Mouse (Mus musculus): ENCODE measurements at regions not wholly inside any gene's neighbourhood (a gene's known extent, or its start where the extent isn't known, plus 50 kb on each side); places are given as distances from the start of the nearest gene placed in this dataset.
A peak's percentile ranks its signal among the peaks of the same experiment; 100 is the strongest.

DNA sequence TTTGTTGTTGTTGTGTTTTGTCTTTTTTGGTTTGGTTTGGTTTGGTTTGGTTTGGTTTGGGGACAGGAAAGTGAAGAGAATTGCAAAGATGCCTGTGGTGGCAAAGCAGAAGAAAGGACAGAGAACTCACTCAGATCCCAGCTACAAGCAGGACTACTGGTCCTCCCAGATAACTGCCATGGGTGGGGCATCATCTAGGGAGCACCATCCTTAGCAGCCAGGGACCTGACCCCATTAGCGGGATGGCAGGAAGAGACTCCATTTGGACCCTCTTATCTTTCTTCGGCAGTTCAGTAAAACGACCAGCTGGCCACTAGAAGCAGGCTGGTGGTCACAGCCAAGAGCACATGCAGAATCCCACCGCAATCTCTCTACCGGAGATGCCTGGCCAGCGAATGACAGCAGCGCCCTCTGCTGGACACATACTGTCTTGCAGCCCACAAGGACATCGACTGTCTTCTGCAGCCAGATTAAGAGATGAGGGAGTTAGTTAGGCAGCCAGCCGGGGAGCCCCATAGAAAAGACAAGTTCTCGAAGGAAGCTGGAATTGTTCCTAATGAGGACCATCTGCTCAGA lies 119.8 kb downstream of the Gm9195 start:
- peak; percentile 69 for DNase-seq (ENCODE audit: low spot score)

DNA sequence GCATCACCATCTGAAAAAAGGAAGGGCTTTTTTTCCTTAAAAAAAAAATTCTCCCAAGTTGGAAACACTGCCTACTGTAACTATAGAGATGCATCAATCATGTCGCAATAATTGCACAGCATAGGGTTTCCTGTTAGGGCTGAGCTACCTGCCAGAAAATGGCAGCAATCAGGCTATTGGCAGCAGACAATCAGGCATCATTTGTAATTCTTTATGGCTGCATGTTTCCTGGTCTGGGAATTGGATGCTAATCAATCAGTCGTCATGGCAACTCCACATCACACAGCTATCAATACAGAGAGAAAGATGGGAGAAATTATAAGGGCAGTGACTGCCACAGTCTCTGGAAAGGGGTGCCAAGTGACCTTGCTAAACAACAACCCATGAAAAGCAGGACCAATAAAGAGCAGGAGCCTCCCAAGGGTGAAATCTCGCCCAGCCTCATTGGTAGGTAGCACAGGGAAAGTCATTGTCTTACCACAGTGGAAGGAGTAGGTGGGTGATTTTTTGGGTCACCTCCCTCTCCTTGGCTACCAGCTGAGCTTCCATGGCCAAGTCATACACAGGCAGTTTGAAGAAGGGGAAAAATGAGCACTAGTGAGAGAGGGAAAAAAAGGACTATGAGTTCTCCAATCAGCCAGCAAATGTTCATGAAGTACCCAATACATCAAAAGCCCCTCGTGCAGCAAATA lies 130.7 kb downstream of the Gm9195 start:
- no peak for DNase-seq (ENCODE audit: low spot score)

DNA sequence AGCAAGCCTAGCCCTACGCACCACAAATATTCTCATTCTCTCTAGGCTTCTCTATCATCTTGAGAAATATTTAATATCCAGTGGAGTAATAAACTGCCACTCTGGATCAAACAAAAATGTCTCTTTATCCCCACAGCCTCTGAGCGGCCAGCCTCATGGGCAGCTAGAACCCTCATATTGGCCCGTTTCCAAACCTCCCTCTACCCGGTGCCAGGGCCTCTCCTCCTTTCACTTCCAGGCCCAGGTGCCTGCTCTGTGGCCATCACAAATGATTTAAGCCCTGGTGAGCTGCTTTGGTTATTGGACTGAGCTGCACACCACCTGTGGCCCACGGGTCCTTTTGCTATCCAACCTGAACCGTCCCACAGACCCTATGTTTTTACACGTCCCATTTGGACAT lies 131.5 kb downstream of the Gm9195 start:
- no peak for DNase-seq (ENCODE audit: low spot score)

DNA sequence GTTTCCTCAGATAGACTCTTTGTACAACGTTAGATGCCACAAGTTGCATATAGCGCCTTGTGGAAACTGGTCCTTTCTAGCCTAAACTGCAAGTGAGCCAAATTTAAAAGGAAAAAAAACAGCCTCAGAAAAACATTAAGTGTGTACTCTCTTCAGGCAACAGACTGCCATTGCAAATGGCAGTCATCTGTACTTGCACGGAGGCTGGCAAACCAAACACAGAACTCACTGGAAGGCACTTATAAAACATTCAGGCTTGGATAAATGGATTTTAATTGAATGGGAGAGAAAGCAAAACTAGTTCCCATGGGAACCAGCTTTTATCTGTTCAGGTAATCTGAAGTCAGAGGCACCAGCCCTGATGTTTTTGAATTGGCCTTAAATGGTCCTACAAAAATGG lies 133.7 kb downstream of the Gm9195 start:
- DNase-seq (ENCODE audit: low spot score): no peak

DNA sequence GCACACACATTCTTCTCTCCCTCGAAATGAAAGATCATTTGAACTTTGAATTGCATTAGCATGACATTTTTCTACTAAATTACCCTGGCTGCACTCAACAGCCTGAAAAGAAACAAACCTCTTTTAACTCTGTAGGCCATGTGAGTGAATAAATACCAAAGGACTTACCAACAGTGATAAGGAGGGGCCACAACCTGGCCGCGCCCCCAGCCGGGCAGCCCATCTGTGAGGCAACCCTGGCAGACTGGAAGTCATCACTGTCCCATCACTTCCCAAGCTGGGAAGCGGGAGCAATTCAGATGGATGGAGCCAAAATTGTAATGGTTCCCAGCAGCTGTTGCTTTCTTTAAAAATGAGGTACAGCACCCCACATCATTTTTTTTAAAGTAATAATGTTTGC lies 149.5 kb downstream of the Gm9195 start:
- no peak for DNase-seq (ENCODE audit: low spot score)

DNA sequence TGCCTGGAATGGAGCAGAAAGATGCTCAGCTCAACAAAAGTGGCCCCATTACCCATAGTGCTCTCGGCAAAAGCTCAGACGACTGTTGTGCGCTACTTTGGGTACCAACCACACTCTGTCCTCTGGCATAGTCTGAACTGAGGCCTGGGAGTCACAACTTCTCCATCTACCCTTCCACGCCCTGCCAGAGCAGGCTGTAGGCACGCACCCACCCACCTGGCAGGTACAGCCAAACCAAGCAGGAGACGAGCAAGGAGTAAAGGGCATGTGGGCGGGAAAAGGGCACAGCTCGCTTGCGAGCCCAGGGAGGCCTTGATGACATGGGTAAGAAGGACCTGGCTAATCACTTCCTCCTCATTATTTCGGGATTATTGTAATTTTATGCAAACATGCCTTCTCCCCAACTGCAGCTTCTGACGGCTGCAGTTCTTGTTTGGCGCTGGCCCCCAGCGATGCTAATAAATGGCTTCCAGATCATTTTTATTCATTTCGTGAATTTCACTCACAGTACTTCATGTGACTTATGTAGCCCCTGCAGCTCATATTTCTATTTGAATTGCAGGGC lies 150.0 kb downstream of the Gm9195 start:
- no peak for DNase-seq (ENCODE audit: low spot score)

DNA sequence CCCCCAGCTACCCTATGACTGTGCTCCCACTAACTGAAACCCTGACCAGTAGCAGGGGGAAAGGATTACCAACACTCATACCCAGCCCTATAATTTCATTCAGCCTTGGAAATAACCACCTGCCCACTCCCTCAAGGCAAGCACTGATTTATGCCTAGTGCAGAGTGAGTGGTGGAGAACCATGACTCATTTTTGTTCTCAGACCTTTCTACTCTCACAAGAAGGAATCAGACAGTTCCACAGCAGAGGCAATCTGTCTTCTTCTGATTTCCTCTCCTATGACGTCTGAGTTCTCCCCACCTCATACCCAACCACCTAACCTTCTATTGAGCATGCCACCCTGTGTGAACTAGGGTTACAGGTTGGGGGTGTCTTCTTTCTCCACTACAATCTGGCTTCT lies 153.6 kb downstream of the Gm9195 start:
- DNase-seq (ENCODE audit: low spot score): no peak

DNA sequence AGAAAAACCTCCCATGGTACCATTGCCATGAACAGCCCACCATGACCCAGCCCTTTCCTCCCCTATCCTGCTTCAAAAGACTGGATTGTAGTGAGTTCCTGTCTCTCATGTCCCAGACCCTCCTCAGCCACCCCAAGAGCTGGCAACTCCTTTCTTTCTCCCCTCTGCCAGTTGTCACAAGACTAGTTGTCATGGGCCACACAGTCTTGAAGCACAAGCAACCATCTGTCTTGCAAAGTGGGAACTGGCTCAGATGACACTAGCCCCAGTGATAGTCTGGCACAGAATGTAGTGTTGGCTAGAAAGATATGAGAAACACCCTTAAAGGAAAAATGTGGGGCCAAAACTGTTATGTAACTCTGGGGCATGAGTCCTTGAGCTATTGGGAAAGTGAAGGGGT lies 187.8 kb downstream of the Gm9195 start:
- DNase-seq (ENCODE audit: low spot score): no peak

DNA sequence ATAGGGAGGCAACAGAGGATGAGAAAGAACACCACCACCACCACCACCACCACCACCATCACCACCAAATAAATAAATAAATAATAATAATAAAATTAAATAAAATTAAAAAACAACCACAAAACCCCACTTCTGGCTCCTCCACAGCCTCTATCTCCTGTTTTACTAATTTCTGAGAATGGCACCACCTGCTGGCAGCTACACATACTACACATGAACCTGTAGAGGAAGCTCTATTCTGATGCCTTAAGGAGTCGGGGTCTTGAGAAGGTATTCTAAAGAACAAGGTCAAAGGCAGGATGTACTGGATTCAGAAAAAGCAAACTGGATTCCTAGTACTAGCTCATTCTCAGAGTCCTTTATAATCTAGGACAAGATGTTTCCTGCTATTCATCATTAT lies 191.6 kb downstream of the Gm9195 start:
- DNase-seq (ENCODE audit: low spot score): peak; percentile 51

DNA sequence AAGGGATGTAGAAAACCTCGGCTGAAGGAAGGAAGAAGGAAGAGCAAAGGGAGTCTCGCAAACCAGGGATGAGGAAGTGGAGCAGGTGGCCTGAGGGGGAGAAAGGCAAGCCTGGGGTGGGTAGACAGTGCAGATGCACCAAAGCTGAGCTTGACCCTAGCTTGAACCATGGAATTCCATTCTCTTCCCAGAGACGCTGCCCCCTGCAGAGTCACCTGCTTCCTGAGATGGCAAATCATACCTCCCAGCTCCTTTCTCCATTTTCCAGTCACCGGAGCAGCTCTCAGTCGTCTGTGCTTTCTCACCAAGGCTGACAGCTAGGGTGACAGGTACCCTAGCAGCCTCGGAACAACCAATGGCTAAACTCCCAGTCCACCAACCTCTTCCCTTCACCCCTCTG lies 197.0 kb downstream of the Gm9195 start:
- DNase-seq (ENCODE audit: low spot score): no peak

DNA sequence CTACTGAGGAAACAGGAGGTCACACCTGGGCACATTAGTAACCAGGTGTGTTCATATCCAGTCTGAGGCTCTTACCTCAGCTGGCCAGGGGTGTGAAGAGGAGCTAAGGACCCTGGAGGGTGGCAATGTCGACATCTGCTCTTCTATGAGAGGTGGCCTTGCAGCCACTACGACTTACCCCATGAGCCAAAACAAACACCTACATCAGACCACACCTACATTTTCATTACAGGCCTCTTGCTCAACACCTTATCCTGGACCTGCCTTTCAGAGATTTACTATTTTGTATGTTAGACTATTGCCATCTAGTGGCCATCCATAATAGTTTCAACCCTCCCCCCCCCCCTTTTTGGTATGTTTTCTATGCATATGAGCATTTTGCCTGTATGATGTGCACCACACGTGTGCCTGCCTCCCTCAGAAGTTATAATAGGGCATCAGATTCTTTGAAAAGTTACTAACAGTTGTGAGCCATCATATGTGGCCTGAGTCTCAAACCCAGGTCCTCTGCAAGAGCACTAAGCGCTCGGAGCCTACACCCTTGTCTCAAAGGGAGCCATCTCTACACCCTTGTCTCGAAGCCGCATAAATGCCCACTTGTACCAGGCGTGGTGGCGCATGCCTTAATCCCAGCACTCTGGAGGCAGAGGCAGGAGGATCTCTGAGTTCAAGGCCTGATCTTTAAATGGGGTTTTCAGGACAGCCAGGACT lies 197.8 kb downstream of the Gm9195 start:
- peak; percentile 29 for DNase-seq (ENCODE audit: low spot score)

DNA sequence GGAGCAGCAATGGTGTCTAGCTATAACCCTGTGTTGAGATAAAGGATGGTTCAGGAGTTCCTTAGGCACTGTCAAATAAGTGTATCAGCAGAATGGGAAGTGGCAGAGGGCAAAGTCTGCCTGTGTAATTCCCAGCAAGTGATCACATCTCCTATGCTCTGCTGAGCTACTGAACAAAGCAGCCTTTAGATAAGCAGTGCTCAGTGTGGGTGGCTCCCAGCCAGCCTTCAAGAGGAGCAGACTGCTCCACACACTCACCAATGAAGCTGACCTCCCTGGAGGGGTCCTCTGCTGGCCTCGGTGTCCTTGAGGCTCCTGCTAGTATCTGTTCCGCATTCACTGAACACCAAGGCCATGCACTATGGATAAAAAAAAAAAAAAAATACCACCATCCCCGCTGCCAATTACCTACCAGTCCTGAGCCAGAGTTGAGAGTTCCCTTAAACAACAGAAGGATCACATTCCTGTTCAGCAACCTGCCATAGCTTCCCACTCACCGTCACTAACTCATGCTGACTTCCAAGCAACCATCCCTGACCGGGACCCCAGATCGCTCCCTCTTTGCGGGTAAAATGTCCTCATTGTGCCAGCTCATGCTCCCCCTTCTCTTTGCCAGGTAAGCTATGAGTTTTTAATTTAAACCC lies 198.9 kb downstream of the Gm9195 start:
- no peak for DNase-seq (ENCODE audit: low spot score)

DNA sequence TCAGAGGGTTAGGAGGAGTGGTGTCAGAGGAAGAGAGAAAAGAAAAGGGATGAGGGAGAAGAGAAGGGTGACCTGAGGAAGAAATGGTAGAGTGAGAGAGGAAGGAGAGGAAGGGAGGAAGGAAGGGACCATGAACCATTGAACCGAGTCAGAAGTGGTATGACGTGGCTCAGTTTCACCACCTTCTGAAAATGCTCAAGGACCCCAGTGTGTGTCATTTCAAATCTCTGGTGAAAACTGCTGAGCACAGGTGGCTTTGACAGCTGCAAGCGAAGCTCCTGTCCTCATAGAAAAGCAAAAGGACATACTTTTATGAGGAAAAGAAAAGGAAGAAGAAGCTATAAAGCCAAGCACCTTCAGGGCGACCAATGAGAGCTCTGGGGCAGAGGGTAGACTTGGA lies 214.3 kb downstream of the Gm9195 start:
- DNase-seq (ENCODE audit: low spot score): no peak

DNA sequence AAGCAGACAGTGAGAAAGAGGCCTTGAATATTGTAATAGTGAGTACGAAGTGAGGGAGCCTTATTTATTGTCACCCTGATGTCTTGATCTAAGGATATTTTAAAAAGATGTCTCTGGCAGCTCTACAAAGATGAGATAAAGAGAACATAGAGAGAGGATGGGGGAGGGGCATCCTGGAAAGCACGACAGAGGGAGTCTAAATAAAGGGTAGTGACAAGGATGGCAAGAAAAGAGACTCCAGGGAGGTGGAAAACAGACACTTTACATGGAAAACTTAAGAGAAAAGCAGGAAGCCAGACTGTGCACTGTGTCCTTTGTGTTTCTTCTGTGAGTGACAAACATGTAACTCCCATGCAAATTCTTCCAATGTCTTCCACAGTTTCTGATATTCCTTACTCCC lies 232.4 kb downstream of the Gm9195 start:
- DNase-seq (ENCODE audit: low spot score): no peak

DNA sequence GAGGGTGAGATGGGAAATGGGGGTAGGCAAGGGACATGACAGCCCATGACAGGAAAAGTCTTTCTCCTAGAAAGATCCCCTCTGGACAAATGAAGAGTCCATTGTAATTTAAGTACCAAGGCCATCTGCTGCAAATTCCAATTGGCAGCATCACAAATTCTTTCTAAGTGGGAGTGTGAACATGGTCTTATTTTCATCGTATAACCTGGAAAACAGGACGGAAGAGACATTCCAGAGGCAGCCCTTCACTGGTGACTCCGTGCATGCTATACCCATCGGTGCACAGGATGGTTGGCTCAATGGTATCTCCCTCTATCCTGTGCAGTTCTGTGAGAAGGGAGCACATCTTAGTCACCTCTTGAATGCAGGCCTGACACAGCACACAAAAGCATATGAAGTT lies 249.8 kb downstream of the Gm9195 start:
- no peak for DNase-seq (ENCODE audit: low spot score)

DNA sequence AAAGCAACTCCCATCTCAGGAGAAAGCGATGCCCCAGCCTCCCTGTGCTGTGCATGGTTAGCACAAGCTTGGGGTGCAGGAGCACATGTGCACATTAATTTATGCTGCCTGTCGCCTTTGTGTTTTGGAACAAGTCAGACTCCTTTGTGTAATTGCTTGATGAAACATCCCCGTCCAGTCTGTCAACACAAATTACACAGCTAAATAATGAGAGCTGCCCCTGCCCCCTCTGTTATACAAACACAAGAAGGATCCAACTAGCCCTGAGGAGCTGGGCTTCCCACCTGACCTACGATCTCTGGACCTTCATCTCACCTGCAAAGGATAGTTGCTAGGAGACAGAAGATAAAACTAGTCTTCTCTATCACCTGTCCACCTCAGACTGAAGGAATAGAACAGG lies 251.4 kb downstream of the Gm9195 start:
- no peak for DNase-seq (ENCODE audit: low spot score)

DNA sequence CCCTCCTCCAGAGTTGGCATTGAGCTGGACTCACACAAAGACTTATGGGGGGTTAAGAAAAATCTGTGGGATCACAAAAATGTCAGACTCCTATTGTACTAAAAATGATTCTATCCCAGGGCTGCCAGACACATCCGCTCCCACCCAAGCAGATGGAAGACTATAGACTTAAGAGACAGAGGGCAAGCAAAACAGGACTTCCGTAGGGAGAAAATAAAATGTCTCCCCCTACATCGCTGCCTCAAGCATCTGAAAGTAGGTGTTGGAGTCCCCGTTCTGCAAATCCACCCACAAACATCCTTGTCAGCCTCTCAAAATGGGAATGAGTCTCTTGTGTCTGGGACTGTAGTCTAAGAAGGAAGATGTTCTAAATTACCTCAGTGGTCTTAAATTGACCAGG lies 253.3 kb downstream of the Gm9195 start:
- DNase-seq (ENCODE audit: low spot score): no peak

DNA sequence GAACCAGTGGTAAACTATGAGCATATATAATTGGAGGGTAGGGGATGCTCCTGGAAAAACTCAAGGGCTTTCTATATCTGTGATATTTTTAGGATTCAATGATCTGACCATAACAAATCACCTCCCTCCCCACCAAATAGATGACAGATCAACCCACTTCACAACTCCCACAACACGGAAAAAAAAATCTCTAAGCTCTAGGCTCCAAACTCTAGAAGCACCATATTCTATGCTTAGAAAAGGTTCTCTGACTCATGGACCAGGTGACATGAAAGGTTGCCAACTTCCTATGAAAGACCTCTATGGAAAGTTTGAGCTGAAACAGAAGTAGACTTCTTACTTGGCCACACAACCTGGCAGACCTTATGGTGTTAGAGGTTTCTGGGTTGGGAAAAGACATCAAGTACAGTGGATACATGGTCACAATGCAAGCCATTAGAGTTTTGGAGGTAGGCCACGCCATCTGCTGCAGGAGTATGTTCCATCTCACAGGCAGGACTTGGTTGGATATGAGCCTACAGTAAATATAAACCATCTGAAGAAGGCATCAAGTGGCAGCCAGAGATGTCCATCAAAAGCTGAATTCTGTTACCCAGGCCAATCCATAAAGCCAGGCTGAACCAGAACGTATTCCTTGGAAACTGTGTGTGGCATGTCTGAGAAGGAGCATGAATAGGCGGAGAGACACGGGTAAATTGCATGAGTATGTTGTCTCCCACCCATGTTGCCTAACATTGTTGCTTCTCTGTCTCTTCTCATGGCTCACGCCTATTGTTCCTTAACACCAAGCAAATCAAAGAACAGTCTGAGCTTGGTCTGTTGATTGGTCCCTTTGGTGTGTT lies 257.2 kb downstream of the Gm9195 start:
- no peak for DNase-seq (ENCODE audit: low spot score)

DNA sequence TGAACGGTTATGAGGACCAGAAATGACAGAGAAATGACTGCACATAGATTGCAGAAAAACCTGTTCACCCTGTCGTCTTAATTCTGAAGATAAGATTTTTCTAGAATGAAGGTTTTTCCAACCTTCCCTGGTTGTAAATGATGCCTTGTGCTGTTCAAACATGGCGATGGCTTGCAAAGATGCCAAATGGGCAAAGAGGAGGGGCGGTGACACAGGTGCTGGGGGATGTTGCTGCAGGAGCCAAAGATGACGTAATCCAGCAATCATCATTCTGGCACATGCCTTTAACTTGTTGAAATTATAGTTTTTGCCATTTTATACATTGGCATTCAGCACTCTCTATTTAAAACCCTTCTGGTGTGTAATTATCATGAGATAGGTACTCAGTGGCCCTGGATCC lies 263.8 kb downstream of the Gm9195 start:
- DNase-seq (ENCODE audit: low spot score): no peak

DNA sequence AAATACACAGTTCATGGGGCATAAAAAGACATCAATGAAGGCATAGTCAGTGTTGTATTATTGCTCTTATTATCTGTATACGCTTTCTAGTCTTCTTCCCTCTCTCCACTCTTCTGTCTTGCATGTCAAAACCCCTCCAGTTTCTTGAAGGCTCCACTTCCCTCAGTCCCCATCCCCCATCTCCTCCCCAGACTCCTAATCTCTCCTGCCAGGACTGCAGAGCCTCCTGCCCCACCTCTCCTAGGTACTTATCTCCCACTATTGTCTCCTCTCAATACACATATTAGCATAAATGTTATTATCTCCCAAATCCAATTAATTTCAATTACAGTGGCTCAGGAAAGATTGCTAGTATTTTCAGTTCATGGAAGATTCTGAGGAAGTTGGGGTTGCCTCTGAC lies 264.2 kb downstream of the Gm9195 start:
- no peak for DNase-seq (ENCODE audit: low spot score)

DNA sequence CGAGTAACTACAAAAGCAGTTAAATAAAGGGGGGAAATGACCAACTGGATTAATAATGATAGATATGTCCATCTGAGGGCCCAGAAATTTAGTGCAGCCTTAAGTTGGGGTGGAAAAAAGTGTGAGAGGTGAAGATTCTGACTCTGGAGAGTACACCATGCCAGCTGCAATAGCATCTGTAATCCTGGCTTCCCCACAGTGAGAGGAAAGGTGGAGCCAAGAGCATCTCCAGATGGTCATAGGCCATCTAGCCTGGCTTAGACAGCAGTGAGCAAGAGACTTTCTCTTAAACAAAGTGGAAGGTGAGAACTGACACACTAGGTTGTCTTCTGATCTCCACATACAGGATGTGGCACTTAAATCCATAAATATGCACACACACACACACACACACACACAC lies 264.7 kb downstream of the Gm9195 start:
- DNase-seq (ENCODE audit: low spot score): no peak
